Mouse (Mus musculus): ENCODE measurements at regions not wholly inside any gene's neighbourhood (a gene's known extent, or its start where the extent isn't known, plus 50 kb on each side); places are given as distances from the start of the nearest gene placed in this dataset.

DNA sequence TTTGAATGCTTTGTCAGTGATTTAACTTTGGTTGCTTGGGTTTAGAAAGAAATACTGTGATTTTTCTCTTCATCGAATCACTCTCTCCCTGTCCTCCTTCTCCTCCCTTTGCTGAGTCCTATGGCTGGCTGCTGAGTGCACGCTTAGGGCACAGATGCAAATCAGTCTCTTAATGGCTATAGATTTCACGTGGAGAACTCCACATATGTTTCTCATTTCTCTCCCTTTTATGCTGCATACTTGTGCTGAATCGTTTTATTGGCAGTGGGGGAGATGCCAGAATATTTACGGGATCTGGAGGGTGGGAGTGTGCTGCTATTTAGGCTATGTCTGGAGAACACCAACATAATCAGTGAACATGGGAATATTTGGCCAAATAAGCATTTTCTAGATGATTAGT lies 118.8 kb upstream of the Rnd3 start:
- Histone ChIP-seq H3K27me3 (ENCODE audit: control insufficient read depth, insufficient read depth, low read length) (no peaks in the 10 kb centered on the region), H3K27ac (ENCODE audit: low read depth, low read length) (no peak overlapping the region), H3K36me3 (ENCODE audit: control insufficient read depth, insufficient read depth, low read length) (no peaks in the 10 kb centered on the region), H3K9ac (ENCODE audit: low read depth, low read length) (no peak overlapping the region), H3K4me1 (ENCODE audit: control insufficient read depth, insufficient read depth, low read length) (no peaks in the 10 kb centered on the region), H3K9me3 (replicated peaks; ENCODE audit: control insufficient read depth, low read length) (no peaks in the 10 kb centered on the region), H3K4me2 (no peak overlapping the region), H3K4me3 (ENCODE audit: low read depth, low read length) (no peak overlapping the region)
- WGBS (ENCODE audit: insufficient replicate concordance) = 62% methylated on average over 5 of the region's 5 CpGs
- ATAC-seq (replicated peaks; ENCODE audit: insufficient number of reproducible peaks, low FRiP score, low TSS enrichment) = no peak

GRCm38 (mm10) chr2:51262506-51262905 lies 113.6 kb upstream of the Rnd3 start:
- H3K27me3 ChIP-seq (ENCODE audit: control insufficient read depth, insufficient read depth, low read length) = no peaks in the 10 kb centered on the region
- H3K9me3 ChIP-seq (replicated peaks; ENCODE audit: control insufficient read depth, low read length) = no peaks in the 10 kb centered on the region
- H3K9ac ChIP-seq (ENCODE audit: low read depth, low read length) = no peak overlapping the region
- H3K4me1 ChIP-seq (ENCODE audit: control insufficient read depth, insufficient read depth, low read length) = no peaks in the 10 kb centered on the region
- no peak overlapping the region for H3K4me3 ChIP-seq (ENCODE audit: low read depth, low read length)
- WGBS (ENCODE audit: insufficient replicate concordance) = 84% methylated on average over 1 of the region's 1 CpGs
- no peaks in the 10 kb centered on the region for H3K36me3 ChIP-seq (ENCODE audit: control insufficient read depth, insufficient read depth, low read length)
- no peak for ATAC-seq (replicated peaks; ENCODE audit: insufficient number of reproducible peaks, low FRiP score, low TSS enrichment)
- H3K4me2 ChIP-seq = no peak overlapping the region
- H3K27ac ChIP-seq (ENCODE audit: low read depth, low read length) = no peak overlapping the region

DNA sequence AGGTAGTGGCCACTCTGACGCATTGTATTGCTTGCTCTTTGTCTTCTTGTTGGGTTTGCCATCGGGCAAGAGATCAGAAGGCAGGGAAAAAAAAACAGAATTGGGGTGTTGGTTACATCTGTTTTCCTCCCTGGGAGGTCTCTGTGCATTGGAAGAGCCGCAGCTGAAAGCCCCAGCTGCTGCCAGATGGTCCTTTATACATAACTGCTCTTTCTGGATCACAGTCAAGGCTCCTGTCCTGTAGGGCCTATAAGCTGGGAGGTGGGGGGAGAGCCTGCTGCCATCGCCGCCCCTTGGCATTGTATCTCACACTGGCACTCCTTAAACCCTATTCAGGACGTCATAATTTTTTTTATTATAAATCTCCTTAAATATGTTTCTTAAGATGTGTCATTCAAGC lies 101.9 kb upstream of the Rnd3 start:
- Histone ChIP-seq H3K4me3 (ENCODE audit: low read depth, low read length) (no peak overlapping the region), H3K9ac (ENCODE audit: low read depth, low read length) (no peak overlapping the region), H3K4me2 (no peak overlapping the region), H3K27ac (ENCODE audit: low read depth, low read length) (no peak overlapping the region), H3K27me3 (ENCODE audit: control insufficient read depth, insufficient read depth, low read length) (no peaks in the 10 kb centered on the region), H3K9me3 (replicated peaks; ENCODE audit: control insufficient read depth, low read length) (no peaks in the 10 kb centered on the region), H3K4me1 (ENCODE audit: control insufficient read depth, insufficient read depth, low read length) (no peaks in the 10 kb centered on the region), H3K36me3 (ENCODE audit: control insufficient read depth, insufficient read depth, low read length) (no peaks in the 10 kb centered on the region)
- WGBS (ENCODE audit: insufficient replicate concordance) = 69% methylated on average over 6 of the region's 6 CpGs
- no peak for ATAC-seq (replicated peaks; ENCODE audit: insufficient number of reproducible peaks, low FRiP score, low TSS enrichment)

DNA sequence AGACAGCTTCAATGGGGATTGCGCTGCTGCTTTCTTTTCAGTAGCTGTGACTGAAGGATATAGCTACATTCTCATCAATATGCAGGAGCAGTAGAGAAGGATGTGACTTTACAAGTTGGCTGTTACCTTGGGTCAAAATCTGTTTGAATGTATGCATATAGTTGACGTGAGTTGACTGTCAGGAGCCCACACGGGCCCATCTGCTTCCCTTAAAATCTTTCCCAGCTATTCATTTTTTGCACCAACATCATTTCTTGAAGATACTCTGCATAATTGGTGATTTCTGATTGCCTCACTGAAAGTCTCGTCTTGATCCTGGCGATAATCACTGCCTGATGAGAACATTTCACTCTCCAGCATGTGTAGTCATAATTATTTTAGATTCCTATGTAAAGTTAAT lies 92.7 kb upstream of the Rnd3 start:
- Histone ChIP-seq H3K36me3 (ENCODE audit: control insufficient read depth, insufficient read depth, low read length) (no peaks in the 10 kb centered on the region), H3K27me3 (ENCODE audit: control insufficient read depth, insufficient read depth, low read length) (no peaks in the 10 kb centered on the region), H3K4me1 (ENCODE audit: control insufficient read depth, insufficient read depth, low read length) (no peaks in the 10 kb centered on the region), H3K9me3 (replicated peaks; ENCODE audit: control insufficient read depth, low read length) (no peaks in the 10 kb centered on the region), H3K27ac (ENCODE audit: low read depth, low read length) (no peak overlapping the region), H3K4me3 (ENCODE audit: low read depth, low read length) (no peak overlapping the region), H3K4me2 (no peak overlapping the region), H3K9ac (ENCODE audit: low read depth, low read length) (no peak overlapping the region)
- ATAC-seq (replicated peaks; ENCODE audit: insufficient number of reproducible peaks, low FRiP score, low TSS enrichment) = no peak
- whole genome bisulfite sequencing (ENCODE audit: insufficient replicate concordance) = 72% methylated on average over 5 of the region's 5 CpGs

DNA sequence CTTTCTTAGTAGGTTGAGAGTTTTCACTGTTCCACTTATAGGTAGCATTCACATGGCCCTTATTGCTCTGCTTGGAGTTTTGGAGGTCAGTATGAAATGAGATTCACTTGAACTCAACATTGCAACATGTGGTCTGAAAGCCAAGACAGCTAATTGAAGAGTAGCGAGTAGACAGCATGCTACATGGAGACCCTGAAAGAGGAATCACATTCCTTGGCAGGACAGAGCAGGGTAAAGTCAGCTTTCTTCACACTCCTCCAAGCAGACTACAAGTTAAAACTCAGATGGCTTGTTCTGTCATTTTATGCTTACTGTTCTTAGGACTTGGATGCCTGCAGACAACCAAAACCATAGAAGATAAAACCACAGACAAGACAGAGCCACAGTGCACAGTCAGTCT lies 91.1 kb upstream of the Rnd3 start:
- no peaks in the 10 kb centered on the region for H3K9me3 ChIP-seq (replicated peaks; ENCODE audit: control insufficient read depth, low read length)
- H3K27me3 ChIP-seq (ENCODE audit: control insufficient read depth, insufficient read depth, low read length) = no peaks in the 10 kb centered on the region
- no peak overlapping the region for H3K27ac ChIP-seq (ENCODE audit: low read depth, low read length)
- no peaks in the 10 kb centered on the region for H3K4me1 ChIP-seq (ENCODE audit: control insufficient read depth, insufficient read depth, low read length)
- ATAC-seq (replicated peaks; ENCODE audit: insufficient number of reproducible peaks, low FRiP score, low TSS enrichment) = no peak
- H3K9ac ChIP-seq (ENCODE audit: low read depth, low read length) = no peak overlapping the region
- no peak overlapping the region for H3K4me2 ChIP-seq
- no peaks in the 10 kb centered on the region for H3K36me3 ChIP-seq (ENCODE audit: control insufficient read depth, insufficient read depth, low read length)
- 84% methylated on average over 1 of the region's 1 CpGs for WGBS (ENCODE audit: insufficient replicate concordance)
- H3K4me3 ChIP-seq (ENCODE audit: low read depth, low read length) = no peak overlapping the region

- no peak overlapping the region for H3K4me3 ChIP-seq (ENCODE audit: low read depth, low read length)
- H3K9me3 ChIP-seq (replicated peaks; ENCODE audit: control insufficient read depth, low read length) = no peaks in the 10 kb centered on the region
- 33% methylated on average over 4 of the region's 4 CpGs for WGBS (ENCODE audit: insufficient replicate concordance)
- H3K4me2 ChIP-seq = peak overlapping the region; percentile 53
- no peaks in the 10 kb centered on the region for H3K36me3 ChIP-seq (ENCODE audit: control insufficient read depth, insufficient read depth, low read length)
- H3K9ac ChIP-seq (ENCODE audit: low read depth, low read length) = no peak overlapping the region
- no peak overlapping the region for H3K27ac ChIP-seq (ENCODE audit: low read depth, low read length)
- ATAC-seq (replicated peaks; ENCODE audit: insufficient number of reproducible peaks, low FRiP score, low TSS enrichment) = no peak
- H3K4me1 ChIP-seq (ENCODE audit: control insufficient read depth, insufficient read depth, low read length) = no peaks in the 10 kb centered on the region
- no peaks in the 10 kb centered on the region for H3K27me3 ChIP-seq (ENCODE audit: control insufficient read depth, insufficient read depth, low read length)
Observed at GRCm38 (mm10) chr2:51238992-51239391, 90.1 kb upstream of the Rnd3 start.

GRCm38 (mm10) chr2:51238131-51238931 lies 89.4 kb upstream of the Rnd3 start:
- H3K4me2 ChIP-seq = peak overlapping the region; percentile 53
- H3K9ac ChIP-seq (ENCODE audit: low read depth, low read length) = no peak overlapping the region
- no peaks in the 10 kb centered on the region for H3K4me1 ChIP-seq (ENCODE audit: control insufficient read depth, insufficient read depth, low read length)
- no peaks in the 10 kb centered on the region for H3K9me3 ChIP-seq (replicated peaks; ENCODE audit: control insufficient read depth, low read length)
- H3K4me3 ChIP-seq (ENCODE audit: low read depth, low read length) = peak overlapping the region; percentile 12; the same call in 1 of the 2 replicates
- WGBS (ENCODE audit: insufficient replicate concordance) = 11% methylated on average over 16 of the region's 16 CpGs
- H3K27ac ChIP-seq (ENCODE audit: low read depth, low read length) = no peak overlapping the region
- no peak for ATAC-seq (replicated peaks; ENCODE audit: insufficient number of reproducible peaks, low FRiP score, low TSS enrichment)
- no peaks in the 10 kb centered on the region for H3K36me3 ChIP-seq (ENCODE audit: control insufficient read depth, insufficient read depth, low read length)
- H3K27me3 ChIP-seq (ENCODE audit: control insufficient read depth, insufficient read depth, low read length) = no peaks in the 10 kb centered on the region

DNA sequence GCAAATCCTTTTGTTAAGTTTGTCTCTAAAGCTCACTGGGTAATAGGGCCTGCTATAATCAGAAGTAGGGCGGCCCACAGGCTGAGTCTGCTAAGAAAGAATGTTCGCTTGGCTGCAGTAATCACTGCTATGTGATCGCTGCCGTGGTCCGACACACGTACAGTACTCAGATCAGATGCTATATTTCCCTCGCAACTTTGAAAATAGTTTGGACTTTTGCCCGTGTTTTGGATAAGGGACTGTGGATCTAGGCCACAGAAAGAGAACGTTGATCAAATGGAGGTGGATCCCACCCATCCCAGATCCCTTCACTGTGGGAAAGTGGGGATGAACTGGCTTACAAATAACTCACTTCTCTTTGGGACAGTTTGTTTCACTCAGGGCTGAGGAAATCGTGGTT lies 88.5 kb upstream of the Rnd3 start:
- no peak for ATAC-seq (replicated peaks; ENCODE audit: insufficient number of reproducible peaks, low FRiP score, low TSS enrichment)
- Histone ChIP-seq H3K4me1 (ENCODE audit: control insufficient read depth, insufficient read depth, low read length) (no peaks in the 10 kb centered on the region), H3K27me3 (ENCODE audit: control insufficient read depth, insufficient read depth, low read length) (no peaks in the 10 kb centered on the region), H3K27ac (ENCODE audit: low read depth, low read length) (no peak overlapping the region), H3K9ac (ENCODE audit: low read depth, low read length) (no peak overlapping the region), H3K4me2 (no peak overlapping the region), H3K4me3 (ENCODE audit: low read depth, low read length) (no peak overlapping the region), H3K9me3 (replicated peaks; ENCODE audit: control insufficient read depth, low read length) (no peaks in the 10 kb centered on the region), H3K36me3 (ENCODE audit: control insufficient read depth, insufficient read depth, low read length) (no peaks in the 10 kb centered on the region)
- 68% methylated on average over 10 of the region's 10 CpGs for WGBS (ENCODE audit: insufficient replicate concordance)

DNA sequence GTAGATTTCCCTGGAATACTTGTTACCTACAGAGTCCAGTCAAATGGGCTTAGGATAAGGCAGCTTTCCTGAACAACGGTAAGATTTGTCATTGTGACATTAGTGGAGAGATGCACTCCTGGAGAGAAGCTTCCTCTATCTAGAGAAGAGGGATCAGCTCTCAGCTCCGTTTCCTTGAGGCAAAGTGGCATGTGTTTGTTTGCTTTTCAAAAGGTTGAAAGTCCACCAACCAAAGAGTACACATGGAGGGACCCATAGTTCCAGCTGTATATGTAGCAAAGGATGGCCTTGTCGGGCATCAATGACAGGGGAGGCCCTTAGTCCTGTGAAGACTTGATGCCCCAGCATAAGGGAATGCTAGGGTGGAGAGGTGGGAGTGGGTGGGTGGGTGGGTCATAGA lies 87.9 kb upstream of the Rnd3 start:
- Histone ChIP-seq H3K27me3 (ENCODE audit: control insufficient read depth, insufficient read depth, low read length) (no peaks in the 10 kb centered on the region), H3K4me1 (ENCODE audit: control insufficient read depth, insufficient read depth, low read length) (no peaks in the 10 kb centered on the region), H3K4me2 (no peak overlapping the region), H3K36me3 (ENCODE audit: control insufficient read depth, insufficient read depth, low read length) (no peaks in the 10 kb centered on the region), H3K4me3 (ENCODE audit: low read depth, low read length) (no peak overlapping the region), H3K27ac (ENCODE audit: low read depth, low read length) (no peak overlapping the region), H3K9me3 (replicated peaks; ENCODE audit: control insufficient read depth, low read length) (no peaks in the 10 kb centered on the region), H3K9ac (ENCODE audit: low read depth, low read length) (no peak overlapping the region)
- no peak for ATAC-seq (replicated peaks; ENCODE audit: insufficient number of reproducible peaks, low FRiP score, low TSS enrichment)
- WGBS (ENCODE audit: insufficient replicate concordance) = 48% methylated on average over 3 of the region's 3 CpGs

Measured in heart, embryonic 11.5 days (tissue).